Mouse (Mus musculus) adrenal gland, adult (tissue): ENCODE data around the gene S100z.

ENCODE experiments used
- DNase-seq, 2 experiments: peaks; one replicate each; pipeline ENCODE4 v3.0.0; 2022 to 2023; ENCODE audit warnings: low spot score in 1 of 2; ENCODE audit not compliant: inconsistent age in 2 of 2

Gene S100z

DNA sequence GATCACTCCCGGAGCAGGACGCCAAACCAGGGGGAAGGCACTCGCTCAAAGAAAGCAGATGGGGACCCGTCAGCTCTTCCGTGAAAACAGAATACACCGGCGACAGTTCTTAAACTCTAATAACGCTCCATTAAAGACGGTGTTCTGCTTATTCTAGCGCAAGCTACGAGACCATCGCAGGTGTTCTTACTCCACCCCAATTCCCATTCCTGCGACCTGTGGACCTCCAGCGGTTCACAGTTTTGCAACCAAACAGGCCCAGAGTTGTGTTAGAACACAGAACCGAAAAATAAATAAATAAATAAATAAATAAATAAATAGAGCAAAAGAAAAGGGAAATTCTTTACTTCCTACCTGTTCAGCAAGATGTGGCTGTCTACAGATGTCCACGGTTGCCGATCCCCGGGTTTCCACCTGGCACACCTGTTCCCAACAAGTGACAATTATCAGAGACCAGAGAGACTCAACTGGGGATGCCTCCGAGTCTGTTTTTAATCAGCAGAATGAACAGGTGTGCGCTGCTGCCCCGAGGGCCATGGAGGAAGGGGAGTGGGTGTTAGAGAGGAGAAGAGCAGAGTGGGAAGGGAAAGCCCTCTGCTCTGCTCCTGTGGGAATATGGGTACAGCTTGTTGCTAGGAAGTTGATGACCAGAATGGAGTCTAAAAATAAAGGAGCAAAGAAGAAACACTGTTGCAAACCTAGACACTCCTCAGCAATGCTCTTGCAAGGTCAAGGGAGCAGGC is at the start of gene S100z:
Gene S100z, minus strand, starts transcription at position 51 of the 743 bp plus-strand sequence.
- no peak for DNase-seq

DNA sequence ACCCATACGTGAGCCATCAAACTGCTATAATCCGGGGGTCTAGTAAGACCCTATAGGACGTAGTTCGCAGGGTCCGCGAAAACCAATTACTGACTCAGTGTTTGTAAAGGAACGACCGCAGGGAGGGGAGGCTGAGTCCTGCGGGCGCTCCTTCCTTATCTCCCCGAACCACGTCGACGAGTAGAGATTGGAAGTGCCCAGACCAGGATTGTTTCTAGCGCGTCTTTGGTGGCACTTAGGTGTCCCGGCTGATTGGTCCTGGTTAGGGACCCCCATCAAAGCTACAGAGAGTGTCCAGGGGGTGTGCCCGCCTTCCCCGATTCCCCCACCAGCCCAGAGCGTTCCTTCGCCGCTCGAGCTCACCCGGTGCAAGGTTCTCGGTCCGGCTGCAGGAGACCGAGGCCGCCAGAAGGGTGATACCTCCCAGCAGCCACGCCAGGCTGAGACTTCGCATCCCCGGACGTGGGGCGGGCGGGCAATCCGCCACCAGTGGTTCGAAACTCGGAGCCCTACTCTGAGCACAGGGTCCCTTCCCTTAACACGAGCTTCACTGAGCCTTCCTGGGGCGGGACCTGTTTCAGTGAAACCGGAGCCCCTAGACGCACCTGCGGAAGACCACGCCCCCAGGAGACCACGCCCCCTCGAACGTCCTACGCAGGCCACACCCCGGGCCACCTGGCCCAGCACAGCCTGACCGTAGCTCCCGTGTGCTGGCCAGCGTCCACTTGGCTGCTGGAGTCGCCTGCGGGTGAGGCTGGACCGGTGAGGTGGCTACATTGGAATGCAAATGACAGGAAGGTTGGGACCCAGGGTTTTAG is 46.4 kb upstream of the S100z start, which contains the start of gene F2rl1:
Gene F2rl1, minus strand, starts transcription at position 554 of the 818 bp plus-strand sequence.
- peak; percentile 31 to 65 for DNase-seq

DNA sequence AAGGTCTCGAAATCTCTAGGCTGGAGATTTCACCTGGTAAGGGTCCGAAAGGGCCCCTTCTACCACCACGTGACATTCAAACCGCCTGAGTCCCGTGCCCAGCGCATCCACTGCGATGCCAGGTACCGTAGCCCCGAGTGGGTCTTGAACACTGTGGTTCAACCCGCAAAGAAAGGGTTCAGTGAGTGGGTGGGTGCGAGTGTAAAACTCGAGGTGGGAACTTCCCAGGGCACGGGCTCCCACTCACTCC is 45.8 kb upstream of the S100z start:
- no peak for DNase-seq

DNA sequence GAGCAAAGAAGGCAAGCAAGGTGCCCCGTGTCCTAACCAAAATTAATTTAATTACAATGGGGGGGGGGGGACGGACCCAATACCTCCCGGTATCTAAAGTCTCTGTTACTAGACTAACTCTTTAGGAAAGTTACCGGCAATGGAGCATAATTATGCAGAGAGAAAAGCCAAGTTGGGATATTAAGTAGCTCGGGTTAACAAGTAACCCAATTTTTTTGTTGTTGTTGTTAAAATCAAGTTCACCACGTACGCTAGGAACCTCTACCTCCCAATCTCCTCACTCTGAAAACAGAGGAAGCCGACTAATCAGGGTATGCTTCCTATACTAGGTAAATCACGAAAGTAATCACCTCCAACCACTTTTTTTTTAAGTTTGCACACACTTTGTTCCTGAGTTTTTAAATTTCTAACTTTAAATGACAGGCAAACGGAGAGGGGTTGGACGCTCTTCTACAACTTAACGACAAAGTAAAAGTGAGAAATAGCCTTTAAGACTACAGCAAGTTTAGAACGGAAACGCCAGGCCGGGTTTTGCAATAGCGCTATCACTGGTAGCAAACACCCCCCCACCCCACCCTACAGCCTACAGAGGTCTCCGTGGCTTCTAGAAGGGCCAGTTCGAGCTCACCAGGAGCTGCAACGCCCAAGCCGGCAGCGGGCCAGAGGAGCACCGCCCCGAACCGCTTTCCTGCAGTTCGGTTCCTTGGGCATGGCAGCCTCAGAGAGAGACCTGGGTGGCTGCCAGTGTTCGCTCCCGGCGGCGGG is 45.3 kb upstream of the S100z start:
- peak; percentile 18 to 55 for DNase-seq

DNA sequence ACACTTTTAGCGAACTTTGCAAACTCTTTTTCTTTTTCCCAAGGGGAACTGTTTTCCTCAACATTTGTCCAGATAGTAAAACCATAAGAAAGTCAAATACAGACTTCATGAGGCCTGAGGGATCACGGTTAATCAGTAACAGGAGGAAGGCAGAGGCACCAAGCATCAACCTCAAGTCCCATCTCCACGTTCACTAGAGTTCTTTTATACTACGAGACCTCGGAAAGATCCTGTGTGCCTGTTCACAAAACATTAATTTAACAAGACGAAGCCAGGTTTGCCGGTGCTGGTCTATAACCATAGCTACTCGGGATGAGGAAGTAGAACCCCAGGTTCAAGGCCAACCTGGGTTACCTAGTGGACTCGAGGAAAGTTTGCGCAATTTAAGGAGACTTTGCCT is 43.7 kb upstream of the S100z start:
- DNase-seq, result no peak

DNA sequence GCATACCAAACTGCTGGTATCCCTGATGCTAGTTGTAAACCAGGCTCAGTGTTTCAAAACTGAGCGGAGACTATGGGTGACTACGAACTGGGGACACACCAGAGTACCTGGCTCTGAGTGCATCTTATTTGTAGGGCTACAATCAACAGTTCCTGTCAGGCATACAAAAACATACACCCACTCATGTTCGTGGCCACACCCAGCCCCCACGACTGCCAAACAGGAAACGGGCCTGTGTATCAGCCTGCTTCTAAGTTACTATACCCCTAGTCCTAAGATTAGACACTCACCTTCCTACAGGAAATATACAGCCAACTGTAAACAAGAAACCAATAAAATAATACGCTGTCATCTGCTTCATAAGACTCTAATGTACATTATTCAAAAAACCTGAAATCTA is 42.5 kb upstream of the S100z start:
- DNase-seq, result no peak

DNA sequence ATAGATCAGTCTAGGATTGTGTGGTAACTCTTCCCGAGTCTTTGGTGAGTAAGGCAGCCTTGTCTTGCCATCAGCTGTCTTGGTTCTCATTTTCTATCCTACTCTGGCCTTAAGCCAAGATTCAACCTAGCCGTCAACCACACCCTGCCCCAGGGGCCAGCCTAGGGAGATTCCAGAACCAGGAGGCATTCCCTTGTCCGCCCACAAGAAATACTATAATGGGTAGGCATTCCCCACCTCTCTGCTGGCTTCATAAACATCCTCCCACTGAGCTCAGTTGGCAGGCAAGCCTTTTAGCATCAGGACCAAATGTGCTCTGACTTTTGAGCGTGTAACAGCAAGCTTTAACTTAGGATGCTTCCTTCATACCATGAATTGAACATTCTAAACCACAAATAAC is 36.2 kb upstream of the S100z start:
- no peak for DNase-seq

DNA sequence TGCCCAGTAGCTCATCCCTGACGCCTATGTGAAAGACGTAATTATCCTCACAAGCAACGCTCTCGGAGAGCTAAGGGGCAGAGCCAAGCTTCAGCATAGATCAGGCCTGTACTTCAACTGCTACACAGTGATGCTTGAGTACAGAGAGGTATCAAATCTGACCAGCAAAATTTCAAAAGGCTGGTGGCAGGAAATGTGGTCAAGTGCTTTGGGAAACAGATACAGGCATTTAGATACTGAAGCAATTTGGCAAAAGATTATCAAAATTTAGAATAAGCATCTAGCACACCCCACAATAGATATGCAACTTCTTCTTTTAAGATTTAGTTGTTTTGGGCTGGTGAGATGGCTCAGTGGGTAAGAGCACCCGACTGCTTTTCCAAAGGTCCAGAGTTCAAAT is 31.5 kb upstream of the S100z start:
- DNase-seq, result no peak

DNA sequence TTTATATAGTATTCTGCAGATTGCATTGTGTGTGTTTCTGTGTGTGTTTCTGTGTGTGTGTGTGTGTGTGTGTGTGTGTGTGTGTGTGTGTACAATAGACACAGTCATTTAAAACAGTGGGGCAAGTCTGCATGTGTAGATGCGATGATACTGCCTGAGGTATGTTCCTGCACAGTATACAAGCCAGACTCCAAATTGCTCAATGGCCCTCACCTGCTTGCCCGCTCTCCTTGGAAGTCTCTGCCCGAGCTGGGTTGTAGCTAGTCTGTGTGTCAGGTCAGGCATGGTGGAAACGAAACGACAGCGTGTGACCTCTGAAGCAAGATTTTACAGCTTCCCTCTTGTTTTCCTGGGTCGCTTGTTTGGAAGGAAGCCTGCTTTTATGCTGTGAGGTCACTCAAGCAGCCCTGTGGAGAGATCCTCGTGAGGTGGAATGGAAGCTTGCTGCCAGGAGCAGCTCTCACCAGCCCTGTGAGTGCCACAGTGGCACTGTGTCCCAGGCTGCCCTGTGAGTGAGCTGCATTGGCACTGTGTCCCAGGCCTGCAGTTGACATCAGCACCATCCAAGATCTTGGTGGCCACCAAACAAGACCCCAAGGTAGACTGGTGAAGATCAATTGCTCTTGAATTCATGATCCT is 24.9 kb upstream of the S100z start:
- no peak for DNase-seq

DNA sequence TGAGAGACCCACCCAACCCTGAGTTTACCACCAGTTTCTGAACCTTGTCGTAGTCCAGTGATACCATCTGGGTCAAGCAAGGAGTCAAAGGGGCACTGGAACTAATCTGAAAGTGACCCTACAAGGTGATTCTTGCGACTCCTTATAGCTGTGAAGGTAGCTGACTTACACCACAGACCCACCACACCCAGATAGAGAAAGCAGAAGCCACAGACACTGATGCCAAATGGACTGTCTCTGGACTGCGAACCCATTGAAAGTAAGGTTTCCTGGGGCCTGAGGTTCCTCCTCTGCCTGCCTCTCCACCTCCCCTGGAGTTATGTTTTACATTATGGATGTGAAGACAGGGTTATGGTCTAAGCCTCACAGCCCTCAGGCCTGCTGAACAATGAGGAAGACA is 18.1 kb upstream of the S100z start:
- no peak for DNase-seq

DNA sequence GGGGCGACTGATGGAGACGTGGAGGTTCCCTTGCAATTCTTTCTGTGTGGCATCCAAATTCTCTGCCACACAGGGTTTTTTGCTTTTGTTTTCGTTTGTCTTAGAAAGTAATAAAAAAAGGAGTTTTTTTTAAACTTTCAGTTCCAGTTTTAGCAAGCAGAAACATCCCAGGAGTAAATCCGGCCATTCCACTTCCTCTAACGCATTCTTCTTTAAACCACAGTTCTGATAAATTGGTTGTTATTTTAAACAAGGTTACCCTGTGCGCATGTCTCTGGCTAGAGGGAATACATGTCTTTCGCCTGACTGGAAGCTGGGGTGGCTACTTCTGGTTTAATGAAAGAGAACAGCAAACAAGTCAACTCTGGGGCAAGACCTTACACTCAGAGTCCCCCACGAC is 16.3 kb upstream of the S100z start:
- no peak for DNase-seq

DNA sequence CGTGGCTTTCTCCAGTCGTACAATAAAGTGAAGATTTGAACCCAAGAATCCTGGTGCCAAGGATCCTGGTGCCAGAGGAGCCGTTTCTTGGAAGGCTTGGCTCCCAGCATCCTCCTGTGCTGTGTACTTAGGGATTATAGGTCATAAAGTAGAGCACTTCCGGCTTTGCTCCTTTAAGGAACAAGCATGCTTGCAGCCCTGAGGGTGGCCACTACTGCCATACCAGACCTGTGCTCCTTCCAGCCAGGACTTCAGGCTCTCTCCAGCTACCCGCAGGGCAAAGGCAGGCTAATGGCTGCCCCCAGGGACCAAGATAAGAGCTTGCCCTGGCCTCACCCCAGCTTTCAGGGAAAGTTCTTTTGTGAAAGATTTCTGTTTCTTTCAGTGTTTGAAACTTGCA is 14.8 kb upstream of the S100z start:
- DNase-seq, result no peak

DNA sequence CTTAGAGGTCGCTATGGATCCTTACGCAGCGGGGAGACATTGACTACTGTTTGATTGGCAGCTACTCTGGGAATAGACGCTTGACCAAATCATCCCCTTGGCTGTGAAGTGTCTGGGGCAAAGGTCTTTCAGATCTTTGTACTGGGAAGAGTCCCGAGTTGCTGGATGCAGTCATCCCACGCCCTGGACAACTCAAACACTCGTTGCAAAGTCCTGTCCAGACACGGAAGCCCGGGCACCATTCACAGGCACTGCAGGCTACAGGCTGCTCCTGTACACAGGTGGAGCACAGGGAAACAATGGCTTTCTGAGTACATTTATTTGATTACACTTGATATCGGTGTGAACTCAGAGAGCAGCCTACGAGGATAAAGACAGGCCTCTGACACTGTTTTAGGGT is 12.8 kb upstream of the S100z start:
- DNase-seq, result no peak

DNA sequence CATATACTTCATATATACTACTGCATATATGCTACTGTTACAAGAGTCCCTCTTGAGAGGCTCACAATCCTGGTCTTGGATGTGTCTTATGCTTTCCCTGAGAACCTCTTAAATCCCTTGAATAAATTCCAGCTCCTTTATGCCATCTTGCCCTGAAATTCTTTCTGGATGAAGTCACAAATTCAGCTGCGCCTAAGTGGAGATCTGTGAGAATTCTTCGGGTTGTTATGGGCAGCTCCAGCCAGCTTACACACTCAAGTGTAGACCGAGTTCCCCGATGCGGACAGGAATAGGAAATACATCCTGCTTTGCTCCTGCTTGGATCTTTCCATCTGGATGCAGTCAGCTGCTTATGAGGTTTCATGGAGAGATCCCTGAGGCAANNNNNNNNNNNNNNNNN is 6.1 kb upstream of the S100z start:
- no peak for DNase-seq

DNA sequence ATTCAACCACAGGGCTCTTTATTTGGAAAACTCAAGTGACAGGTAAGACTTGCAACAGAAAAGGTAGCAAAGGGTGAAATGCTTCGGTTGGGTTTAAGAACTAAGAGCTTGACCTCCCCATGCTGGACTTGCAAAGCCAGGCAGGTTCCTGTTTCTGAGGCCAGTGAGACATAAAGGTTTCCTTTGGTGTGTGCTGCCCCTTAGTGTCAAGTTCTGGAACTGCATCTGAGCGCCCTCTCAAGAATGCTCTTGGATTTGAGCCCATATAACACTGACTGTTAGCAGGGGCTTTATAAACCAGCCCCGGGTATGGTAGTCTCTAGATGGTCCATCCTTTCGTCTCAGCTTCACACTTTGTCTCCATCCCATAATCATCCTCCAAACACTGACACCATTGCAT is 2.9 kb upstream of the S100z start:
- DNase-seq, result peak; percentile 59 to 91

DNA sequence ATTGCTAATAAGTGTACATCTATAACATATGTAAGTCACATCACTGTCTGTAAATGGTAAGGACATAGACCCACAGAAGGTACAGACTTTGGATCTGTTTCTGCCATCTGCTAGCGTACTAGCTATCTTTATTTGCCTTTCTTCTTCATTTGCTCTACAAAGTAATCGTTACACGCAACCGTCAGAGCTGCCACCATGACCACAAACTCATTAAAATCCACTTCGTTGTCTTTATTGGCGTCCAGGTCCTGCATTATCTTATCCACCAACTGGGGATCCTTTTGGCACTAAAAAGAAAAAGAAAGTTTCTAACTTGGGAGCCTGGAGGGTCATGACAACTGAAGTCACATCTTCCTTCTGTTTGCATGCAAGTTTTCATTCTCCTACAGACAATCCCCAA is 1.3 kb downstream of the S100z start:
- no peak for DNase-seq

DNA sequence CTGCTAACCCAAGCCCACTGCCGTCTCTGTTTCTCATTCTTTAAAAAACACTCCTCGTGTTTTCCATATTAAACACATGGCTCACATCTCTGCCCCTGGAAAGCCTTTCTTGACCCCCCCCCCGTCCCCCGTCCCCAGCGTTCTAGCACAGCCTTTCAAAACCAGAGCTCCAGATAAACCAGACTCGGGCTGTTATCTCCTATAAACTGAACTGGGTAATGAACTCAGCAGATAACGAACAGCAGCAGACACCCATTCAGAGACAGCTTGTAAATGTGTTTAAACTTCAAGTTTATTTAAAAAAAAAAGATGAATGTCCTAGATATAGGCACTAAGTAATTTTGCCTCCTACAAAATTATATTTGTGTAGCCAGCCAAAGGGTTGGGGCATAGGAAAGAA is 3.4 kb downstream of the S100z start:
- no peak for DNase-seq

DNA sequence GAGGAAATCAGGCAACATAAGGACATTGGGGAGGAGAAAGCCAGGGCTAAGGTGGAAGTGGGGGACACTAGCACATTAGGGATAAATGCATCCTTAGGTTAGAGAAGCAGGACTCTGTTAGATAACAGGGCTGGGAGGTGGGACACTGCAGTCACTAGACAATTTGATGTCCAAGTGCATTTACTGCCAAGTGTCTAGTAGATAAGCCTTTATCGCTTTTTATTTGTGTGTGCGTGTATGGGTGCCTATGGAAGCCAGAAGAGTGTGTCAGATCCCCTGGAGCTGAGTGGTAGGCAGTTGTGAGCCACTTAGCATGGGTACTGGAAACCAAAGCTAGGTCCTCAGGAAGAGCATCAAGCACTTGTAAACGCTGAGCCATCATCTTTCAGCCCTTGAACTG is 4.2 kb downstream of the S100z start:
- no peak for DNase-seq

DNA sequence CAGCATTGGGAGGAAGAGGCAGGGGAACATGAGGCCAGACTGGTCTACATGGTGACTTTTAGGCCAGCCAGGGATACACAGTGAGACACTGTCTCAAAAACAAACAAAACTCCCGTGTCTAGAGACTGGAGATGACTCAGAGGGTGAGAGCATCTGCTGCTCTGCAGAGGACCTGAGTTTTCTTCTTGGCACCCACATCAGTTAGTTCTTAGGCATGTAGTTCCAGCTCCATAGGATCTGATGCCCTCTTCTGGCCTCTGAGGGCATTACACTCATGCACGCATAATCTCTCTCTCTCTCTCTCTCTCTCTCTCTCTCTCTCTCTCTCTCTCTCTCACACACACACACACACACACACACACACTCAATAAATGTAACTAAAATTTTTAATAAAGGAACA is 7.6 kb downstream of the S100z start:
- no peak for DNase-seq

DNA sequence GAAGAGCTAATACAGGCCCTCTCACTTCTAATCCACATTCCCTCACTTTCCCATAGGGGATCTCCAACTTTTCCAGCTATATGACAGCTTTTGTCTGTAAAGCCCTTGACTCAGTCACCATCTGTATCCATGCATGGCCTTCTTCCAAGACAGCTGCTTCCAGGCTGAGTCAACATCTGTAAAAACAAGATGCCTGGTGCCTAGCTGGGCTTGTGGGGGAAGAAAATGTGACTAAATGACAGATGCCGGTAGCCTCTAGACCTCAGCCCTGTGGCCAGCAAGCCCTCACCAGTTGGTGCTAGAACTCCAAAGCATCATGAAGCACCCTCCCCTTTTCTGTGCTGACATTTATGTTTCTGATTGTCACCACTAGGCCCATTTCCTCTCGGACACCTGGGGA is 27.0 kb downstream of the S100z start:
- no peak for DNase-seq

DNA sequence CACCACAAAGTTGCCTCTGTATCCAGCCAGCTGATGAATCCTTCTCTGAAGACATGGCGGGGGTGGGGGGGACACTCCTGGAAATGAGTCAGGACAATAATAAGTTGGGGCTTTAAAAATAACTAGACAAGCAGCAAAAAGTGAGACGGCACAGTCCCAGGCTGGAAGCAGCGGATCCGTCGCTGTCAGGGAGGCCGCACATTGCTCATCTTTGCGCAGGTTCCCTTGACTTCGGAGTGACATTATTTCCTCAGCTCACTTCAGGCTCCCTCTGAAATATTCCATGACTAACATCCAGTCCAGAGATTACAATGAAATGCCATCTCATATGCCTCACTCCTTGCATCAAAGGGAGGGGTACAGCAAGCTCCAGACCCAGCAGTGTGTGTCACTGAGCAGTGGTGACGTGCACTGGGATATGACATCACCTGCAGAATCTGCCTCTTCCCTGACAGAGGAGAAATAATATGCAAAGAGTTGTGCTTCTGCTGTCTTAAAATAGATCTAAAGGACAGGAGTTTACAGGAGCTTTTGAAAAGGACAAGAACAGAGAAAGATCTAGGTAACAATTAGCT is 27.8 kb downstream of the S100z start:
- peak; percentile 52 to 55 for DNase-seq
